Mouse (Mus musculus) thymus, postnatal 0 days (tissue): ENCODE results near the gene Olfr1509. TPM values are rescaled to one million over a fixed set of nuclear protein-coding genes. Genes with fewer than 3 reads are reported as not detected.
"Not testable (repeated sequence)": the region's sequence is repeated elsewhere in the genome, so short reads cannot be mapped to it uniquely, and the experiment has no call there.

Source experiments
- DNase-seq: peaks from one replicate; pipeline ENCODE4 v3.0.0-alpha.2; 2015; ENCODE audit warnings: low spot score
- polyA plus RNA-seq: library from polyadenylated mRNA; unstranded; fragments of >200 nt; fragmentation: Nextera tagmentation; extraction: Ambion mirVana; gene quantifications from 2 replicates; pipeline ENCODE4 v1.2.1, GENCODE M21; 2015

Olfr1509 gene
- polyA plus RNA-seq = 0.13 TPM in 1 of 2 replicates, not detected in the other

DNA sequence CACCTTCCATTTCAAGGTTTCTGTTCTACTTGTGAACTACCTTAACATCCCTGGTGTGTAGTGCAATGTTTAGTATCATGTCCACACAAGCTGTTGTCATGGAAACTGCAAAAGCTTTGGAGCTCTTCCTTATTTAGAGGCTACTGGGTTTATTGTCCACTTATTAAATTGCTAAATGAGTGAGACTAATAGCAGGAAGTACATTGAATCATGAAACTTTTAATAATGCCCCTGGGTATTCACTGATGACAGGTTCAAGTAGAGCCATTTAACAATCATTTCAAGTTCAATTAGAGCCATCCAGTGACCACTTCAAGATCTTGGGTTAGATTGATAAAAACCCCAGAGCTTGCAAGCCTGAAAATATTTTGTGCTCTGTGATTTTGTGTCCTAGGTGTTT lies at the start of gene Olfr1509:
Gene Olfr1509 (plus strand): TSS at position 301 of the 400 bp plus-strand sequence.
- DNase-seq = no peak

DNA sequence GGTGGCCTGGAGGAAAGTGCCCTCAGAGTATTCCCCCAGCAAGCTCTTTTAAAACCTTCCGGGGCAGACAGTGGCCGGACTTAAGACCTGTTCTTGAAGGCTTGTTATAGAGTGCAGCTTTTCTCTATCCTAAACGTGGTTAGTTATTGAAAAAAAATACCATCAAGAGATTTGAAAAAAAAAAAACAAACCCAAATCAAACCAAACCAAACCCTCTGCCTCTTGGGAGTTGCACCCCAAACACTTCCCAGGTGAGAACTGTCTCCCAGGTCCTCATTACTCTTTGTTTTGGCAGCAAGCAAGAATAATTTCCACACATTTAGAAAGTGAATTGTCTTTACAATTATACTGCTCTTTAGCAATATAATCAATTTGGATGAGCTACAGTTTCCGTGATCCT lies 45.5 kb upstream of the Olfr1509 start, which contains the start of gene Olfr1511:
Gene Olfr1511 (minus strand): TSS at position 101 of the 400 bp plus-strand sequence.
- DNase-seq = no peak

DNA sequence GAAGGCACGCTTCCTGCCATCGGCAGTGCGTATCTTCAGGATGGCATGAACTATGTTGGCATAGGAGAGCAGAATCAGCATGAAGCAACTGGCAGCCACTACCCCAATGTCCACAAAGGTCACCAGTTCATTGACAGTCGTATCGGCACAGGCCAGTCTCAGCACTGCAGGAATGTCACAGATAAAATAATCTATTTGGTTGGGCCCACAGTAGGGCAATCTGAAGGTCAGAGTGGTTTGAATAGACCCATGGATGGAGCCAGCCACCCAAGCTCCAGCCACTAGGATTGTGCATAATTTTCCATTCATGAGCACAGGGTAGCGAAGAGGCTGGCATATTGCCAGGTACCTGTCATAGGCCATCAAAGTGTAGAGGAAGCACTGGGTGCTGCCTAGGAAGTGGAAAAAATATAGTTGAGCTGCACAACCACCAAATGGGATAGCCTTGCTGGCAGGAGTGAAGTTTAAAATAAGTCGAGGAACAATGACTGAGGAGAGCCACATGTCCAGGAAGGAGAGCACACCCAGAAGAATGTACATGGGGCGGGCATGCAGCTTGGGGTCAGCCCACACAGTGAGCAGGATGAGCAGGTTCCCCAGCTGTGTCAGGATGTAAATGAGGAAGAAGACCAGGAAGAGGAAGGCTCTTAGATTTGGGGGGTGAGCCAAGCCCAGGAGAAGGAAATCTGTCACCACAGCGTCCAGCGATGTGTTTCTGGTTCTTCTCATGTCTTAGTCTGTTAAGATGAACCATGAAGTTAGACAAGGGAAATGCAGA lies 32.5 kb upstream of the Olfr1509 start:
- DNase-seq = not testable (repeated sequence)

- no peak for DNase-seq
Measured at GRCm38 (mm10) chr14:52414273-52414672, 28.5 kb upstream of the Olfr1509 start, which contains the start of gene Olfr1510. Gene Olfr1510 (minus strand): TSS chr14:52414373.

DNA sequence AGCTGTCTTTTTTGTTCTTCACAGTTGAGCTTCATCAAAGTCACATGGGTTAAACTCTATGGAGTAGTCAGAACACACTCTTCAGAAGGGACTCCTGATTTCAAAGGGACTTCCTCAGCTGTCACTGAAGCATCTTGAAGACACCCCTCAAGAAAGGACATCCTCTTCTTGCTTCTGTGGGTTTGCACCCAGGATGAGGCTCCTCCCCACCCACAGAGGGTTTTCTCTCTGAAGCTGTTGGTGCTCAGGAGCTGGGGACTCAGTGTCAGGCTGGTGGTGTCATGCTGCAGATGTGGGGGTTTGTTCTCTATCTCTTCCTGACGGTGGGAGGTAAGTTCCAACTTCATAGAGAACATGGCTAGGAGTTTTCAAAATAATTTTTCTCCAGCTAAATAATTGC lies 15.1 kb upstream of the Olfr1509 start:
- DNase-seq = peak; percentile 92

- DNase-seq = peak; percentile 64
Measured at GRCm38 (mm10) chr14:52451138-52451537, 8.3 kb downstream of the Olfr1509 start.

GRCm38 (mm10) chr14:52461928-52462327 lies 19.1 kb downstream of the Olfr1509 start:
- no peak for DNase-seq

DNA sequence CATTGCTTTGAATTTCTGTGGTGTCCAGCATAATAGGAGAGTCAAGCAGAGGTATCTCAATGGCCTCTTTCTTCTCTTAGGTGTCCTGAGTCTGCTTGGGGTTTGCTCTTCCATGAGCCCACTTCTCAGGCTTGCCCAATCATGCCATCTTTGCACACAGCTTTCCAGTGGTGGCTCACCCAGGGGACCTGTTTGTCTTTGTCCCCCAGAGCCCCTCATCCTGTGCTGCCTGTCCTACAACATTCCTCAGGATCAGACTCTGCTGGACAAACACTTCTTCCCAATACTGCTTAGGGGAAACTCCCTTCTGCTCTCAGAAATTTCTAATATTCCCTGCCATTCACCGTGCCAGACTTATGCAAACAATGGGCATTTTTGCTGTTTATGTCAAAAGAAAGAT lies 22.9 kb downstream of the Olfr1509 start:
- no peak for DNase-seq

DNA sequence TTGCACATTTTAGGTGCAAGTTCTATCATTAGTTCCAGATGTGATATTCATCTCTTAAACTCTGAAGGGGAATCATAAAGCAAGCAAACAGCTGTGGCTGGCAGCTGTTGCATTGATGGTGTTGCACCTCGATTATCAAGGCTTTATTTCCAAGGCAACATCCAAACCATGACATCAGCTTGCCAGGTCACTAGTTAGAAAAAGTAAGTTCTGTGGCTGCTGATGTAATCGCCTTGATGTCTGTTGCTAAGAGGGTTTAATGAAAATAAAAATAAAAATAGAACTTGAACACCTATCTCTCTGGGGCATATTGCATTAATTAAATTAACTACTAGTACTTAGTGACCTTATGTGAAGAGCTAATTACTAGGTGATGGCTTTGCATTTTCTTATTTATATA lies 24.6 kb downstream of the Olfr1509 start, which contains the start of gene Olfr1508:
Gene Olfr1508 (minus strand): TSS at position 101 of the 400 bp plus-strand sequence.
- no peak for DNase-seq

DNA sequence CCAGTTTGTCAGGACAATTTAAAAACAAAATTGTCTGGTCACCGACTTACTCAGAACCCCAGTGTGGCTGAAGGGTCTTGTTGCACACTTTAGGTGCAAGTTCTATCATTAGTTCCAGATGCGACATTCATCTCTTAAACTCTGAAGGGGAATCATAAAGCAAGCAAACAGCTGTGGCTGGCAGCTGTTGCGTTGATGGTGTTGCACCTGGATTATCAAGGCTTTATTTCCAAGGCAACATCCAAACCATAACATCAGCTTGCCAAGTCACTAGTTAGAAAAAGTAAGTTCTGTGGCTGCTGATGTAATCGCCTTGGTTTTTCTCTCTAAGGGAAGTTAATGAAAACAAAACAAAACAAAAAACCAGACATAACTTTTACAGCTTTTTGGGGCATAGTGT lies 52.7 kb downstream of the Olfr1509 start, which contains the start of gene Olfr1507:
Gene Olfr1507 (minus strand): TSS at position 234 of the 400 bp plus-strand sequence.
- DNase-seq = peak; percentile 41

Other genes with a start within 250 kb of the Olfr1509 start
- 58.9 and 64.1 TPM in 2 replicates for gene Supt16, start 245.6 kb upstream of the Olfr1509 start, polyA plus RNA-seq
- gene Chd8, start 185.2 kb upstream of the Olfr1509 start, polyA plus RNA-seq = 31.9 and 40.1 TPM in 2 replicates
- gene Tox4, start 163.8 kb upstream of the Olfr1509 start, polyA plus RNA-seq = 45.0 and 46.0 TPM in 2 replicates
- gene Rab2b, start 163.4 kb upstream of the Olfr1509 start, polyA plus RNA-seq = 10.9 and 13.2 TPM in 2 replicates
- gene Mettl3, start 137.9 kb upstream of the Olfr1509 start, polyA plus RNA-seq = 33.9 and 37.6 TPM in 2 replicates
- gene Sall2, start 114.2 kb upstream of the Olfr1509 start, polyA plus RNA-seq = 6.2 and 7.3 TPM in 2 replicates
- gene Olfr1513, start 86.6 kb upstream of the Olfr1509 start, polyA plus RNA-seq = not detected in 2 replicates
- not detected in 2 replicates for gene Olfr1512, start 63.8 kb upstream of the Olfr1509 start, polyA plus RNA-seq
- not detected in 2 replicates for gene Olfr1511, start 45.6 kb upstream of the Olfr1509 start, polyA plus RNA-seq
- not detected in 2 replicates for gene Olfr1510, start 28.6 kb upstream of the Olfr1509 start, polyA plus RNA-seq
- not detected in 2 replicates for gene Olfr1508, start 24.5 kb downstream of the Olfr1509 start, polyA plus RNA-seq
- gene Olfr1507, start 52.8 kb downstream of the Olfr1509 start, polyA plus RNA-seq = not detected in 2 replicates